Mouse (Mus musculus) liver, postnatal 0 days (tissue): ENCODE data around the gene Snx1.

Experiments
- CTCF ChIP-seq: sonication (generic); IDR thresholded peaks from 2 replicates; pipeline ENCODE4 v1.5.1; 2016; ENCODE audit warnings: antibody characterized with exemption, low read depth
- EP300 ChIP-seq: IDR thresholded peaks from 2 replicates; pipeline ENCODE4 v1.6.1; 2016; ENCODE audit warnings: antibody characterized with exemption, low read depth, mild to moderate bottlenecking

DNA sequence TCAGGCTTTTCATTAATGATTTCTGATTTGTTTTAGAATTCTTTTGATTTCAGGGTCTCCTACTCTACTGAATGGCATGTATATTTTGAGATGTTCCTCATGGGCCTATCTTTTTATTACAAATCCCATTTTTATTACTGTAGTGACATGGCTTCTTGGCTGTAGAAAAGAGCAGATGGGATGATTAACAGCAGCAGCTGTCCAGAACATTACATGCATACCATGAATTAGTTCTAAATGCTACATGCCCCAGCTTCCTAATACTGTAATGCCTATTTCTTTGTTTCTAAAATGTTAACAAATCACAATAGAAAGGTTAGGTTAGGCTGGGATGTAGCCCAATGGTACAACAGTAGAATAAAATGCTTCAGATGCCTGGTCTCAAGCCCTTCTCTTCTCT is 5.0 kb downstream of the Snx1 start:
- TF ChIP-seq CTCF (no peak), EP300 (no peak)
